Mouse (Mus musculus) limb, embryonic 12.5 days (tissue): ENCODE measurements around the gene Scamp1. TPM values are rescaled to one million over a fixed set of nuclear protein-coding genes. Genes with fewer than 3 reads are reported as not detected.

Source experiments
- ATAC-seq: fragments of 200-750 bp; cut with Nextera tagmentation; 2 replicates; pipeline ENCODE4 v1.8.0; 2017; ENCODE audit warnings: low read depth, moderate TSS enrichment; ENCODE audit not compliant: insufficient number of reproducible peaks, insufficient read depth, low FRiP score, low TSS enrichment
- H3K27ac ChIP-seq: fragments of 300-500 bp; sonication (generic); 2 replicates; pipeline ENCODE4 v1.5.1; 2016; ENCODE audit warnings: mild to moderate bottlenecking, moderate library complexity
- H3K27me3 ChIP-seq: fragments of 300-500 bp; sonication (generic); 2 replicates; pipeline ENCODE4 v1.6.1; 2016; ENCODE audit warnings: mild to moderate bottlenecking, moderate library complexity
- H3K36me3 ChIP-seq: fragments of 300-500 bp; sonication (generic); 2 replicates; pipeline ENCODE4 v1.6.1; 2016; ENCODE audit warnings: mild to moderate bottlenecking, moderate library complexity
- H3K4me1 ChIP-seq: fragments of 300-500 bp; sonication (generic); replicated peaks from 2 replicates; pipeline ENCODE4 v1.6.1; 2016
- H3K4me2 ChIP-seq: fragments of 300-500 bp; sonication (generic); 2 replicates; pipeline ENCODE4 v1.6.1; 2016; ENCODE audit warnings: mild to moderate bottlenecking, moderate library complexity
- H3K4me3 ChIP-seq: fragments of 300-500 bp; sonication (generic); replicated peaks from 2 replicates; pipeline ENCODE4 v1.5.1; 2016; ENCODE audit warnings: mild to moderate bottlenecking
- H3K9ac ChIP-seq: fragments of 300-500 bp; sonication (generic); replicated peaks from 2 replicates; pipeline ENCODE4 v1.6.1; 2016; ENCODE audit warnings: mild to moderate bottlenecking, moderate library complexity
- H3K9me3 ChIP-seq: fragments of 300-500 bp; sonication (generic); 2 replicates; pipeline ENCODE4 v1.6.1; 2016; ENCODE audit warnings: mild to moderate bottlenecking, moderate library complexity
- WGBS: fragments of 180-500 bp; shearing (Covaris S2); methylation state at CpG from one replicate; pipeline ENCODE4 v1.1.7; 2016; 5-methylcytosine and 5-hydroxymethylcytosine counted together
- polyA plus RNA-seq: library from polyadenylated mRNA; unstranded; fragments of >200 nt; fragmentation: Nextera tagmentation; extraction: Ambion mirVana; gene quantifications from 2 replicates; pipeline ENCODE4 v1.2.1, GENCODE M21; 2016

The Scamp1 gene
- polyA plus RNA-seq, 1 experiment from 2014 or later: 35.3 TPM

DNA sequence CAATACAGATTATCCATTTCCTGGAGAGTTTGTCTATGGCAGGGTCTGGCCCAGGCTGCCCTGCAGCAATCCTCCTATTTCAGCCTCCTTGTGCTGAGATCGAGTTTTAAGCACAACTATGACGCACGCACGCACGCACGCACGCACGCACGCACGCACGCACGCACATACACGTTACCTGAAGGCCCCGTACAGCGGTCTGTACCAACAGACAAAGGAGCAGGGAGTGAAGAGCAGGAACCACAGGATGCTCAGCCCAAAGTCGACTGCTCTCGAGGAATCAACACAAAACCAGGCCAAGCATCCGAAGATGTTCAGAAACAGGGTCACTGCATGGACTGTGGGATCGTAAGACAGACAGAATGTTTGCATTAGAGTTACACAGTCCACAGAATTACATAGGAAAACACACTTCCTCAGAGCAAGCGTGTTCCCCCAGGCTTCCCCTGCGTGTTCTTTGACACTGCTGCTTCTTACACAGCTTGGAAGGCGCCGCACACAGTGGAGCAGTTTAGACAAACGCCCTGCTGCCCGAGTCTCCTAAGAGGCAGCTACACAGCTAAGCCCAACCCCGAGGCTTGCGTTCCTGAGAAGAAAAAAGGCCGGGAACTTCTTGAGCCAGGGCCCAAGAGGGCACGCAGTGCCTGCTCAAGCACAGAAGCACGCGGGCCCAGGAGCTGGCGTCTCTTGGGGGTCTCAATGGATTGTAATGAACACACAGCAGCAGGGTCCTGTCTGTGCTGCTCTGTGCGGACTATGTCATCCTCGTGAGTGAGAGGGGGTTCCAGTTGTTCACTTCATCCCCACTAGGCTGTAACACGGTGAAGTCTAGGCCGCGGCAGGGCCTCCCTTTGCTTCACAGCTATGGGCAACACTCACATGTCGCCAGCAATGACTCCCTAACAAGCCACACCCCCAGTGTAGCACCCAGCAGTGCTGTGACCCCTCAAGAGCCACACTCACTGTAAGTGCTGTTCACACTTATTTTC, 60.6 kb downstream of the Scamp1 start:
- Histone ChIP-seq H3K9ac (no peak overlapping the region), H3K27me3 (no peaks in the 10 kb centered on the region), H3K9me3 (no peaks in the 10 kb centered on the region), H3K27ac (no peak overlapping the region), H3K4me3 (no peak overlapping the region), H3K4me2 (no peak overlapping the region), H3K36me3 (peaks cover 39% of the 10 kb centered on the region), H3K4me1 (no peaks in the 10 kb centered on the region)
- 95% methylated on average over 38 of the region's 38 CpGs for WGBS
- no peak for ATAC-seq

DNA sequence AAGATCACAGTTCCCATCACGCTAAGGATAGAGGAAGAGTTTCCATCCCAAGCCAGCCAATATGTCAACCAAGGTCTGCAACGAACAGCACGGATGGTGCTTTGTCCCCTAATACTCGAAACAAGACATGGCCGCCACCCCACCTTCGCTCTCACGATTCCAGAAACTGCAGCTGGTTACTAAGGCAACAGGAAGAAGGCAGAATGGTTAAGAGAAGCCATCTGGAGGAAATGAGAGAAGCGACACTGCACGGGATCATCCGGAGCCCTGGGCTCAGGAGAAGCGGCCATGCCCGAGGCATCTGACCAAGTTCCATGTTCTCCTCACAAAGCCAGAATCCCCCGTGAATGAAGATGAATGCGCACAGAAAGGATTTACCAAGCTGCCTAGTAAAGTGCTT, 62.0 kb downstream of the Scamp1 start:
- no peak overlapping the region for H3K9ac ChIP-seq
- ATAC-seq: no peak
- H3K27ac ChIP-seq: no peak overlapping the region
- peaks cover 31% of the 10 kb centered on the region for H3K36me3 ChIP-seq
- no peaks in the 10 kb centered on the region for H3K27me3 ChIP-seq
- no peaks in the 10 kb centered on the region for H3K9me3 ChIP-seq
- 67% methylated on average over 14 of the region's 14 CpGs for WGBS
- H3K4me2 ChIP-seq: no peak overlapping the region
- no peak overlapping the region for H3K4me3 ChIP-seq
- no peaks in the 10 kb centered on the region for H3K4me1 ChIP-seq

DNA sequence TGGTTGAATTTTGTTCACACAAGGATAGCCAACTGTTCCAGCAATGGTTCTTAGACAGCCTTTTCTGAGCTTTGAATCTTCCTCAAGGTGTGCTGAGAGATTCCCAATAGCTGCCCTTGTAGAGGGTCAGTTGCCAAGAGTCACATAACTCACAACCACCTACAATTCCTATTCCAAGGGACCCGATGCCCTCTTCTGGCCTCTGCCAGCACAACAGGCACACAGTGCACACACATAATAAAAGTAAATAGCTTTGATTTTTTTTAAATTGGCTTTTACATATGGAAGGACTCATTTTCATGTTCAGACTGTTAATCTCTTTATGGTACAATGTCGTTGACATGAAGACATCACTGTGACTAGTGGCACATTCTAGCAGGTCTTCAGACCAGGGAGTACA, 72.9 kb downstream of the Scamp1 start:
- WGBS: 78% methylated on average over 2 of the region's 2 CpGs
- peaks cover 33% of the 10 kb centered on the region for H3K36me3 ChIP-seq
- no peaks in the 10 kb centered on the region for H3K4me1 ChIP-seq
- H3K4me3 ChIP-seq: no peak overlapping the region
- no peak for ATAC-seq
- H3K27ac ChIP-seq: no peak overlapping the region
- H3K4me2 ChIP-seq: no peak overlapping the region
- no peaks in the 10 kb centered on the region for H3K27me3 ChIP-seq
- H3K9ac ChIP-seq: no peak overlapping the region
- 0 out of 2 replicates have a peak, but pooled peaks cover 6% of the 10 kb centered on the region for H3K9me3 ChIP-seq

DNA sequence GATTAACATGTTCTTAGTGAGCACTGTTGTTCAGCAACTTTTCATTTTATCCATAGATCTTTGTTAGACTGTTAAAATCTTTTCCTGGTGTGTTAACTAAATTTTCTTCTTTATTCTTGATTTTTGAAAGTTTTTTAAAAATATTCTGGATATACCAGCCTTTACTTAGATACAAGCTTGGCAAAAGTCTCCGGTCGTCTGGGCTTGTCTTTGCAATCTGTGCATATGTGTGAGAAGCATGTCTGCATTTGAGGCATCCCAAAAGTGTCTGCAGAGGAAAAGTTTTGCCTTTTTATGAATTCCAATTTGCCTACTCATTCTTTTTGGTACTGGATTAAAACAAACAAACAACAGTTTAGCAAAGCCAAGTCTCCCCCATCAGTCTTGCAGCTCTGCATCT, 73.5 kb downstream of the Scamp1 start:
- H3K4me3 ChIP-seq: no peak overlapping the region
- peaks cover 33% of the 10 kb centered on the region for H3K36me3 ChIP-seq
- no peaks in the 10 kb centered on the region for H3K4me1 ChIP-seq
- 0 out of 2 replicates have a peak, but pooled peaks cover 6% of the 10 kb centered on the region for H3K9me3 ChIP-seq
- no peak overlapping the region for H3K4me2 ChIP-seq
- H3K27me3 ChIP-seq: no peaks in the 10 kb centered on the region
- H3K9ac ChIP-seq: no peak overlapping the region
- no peak overlapping the region for H3K27ac ChIP-seq
- no peak for ATAC-seq
- 90% methylated on average over 2 of the region's 2 CpGs for WGBS

DNA sequence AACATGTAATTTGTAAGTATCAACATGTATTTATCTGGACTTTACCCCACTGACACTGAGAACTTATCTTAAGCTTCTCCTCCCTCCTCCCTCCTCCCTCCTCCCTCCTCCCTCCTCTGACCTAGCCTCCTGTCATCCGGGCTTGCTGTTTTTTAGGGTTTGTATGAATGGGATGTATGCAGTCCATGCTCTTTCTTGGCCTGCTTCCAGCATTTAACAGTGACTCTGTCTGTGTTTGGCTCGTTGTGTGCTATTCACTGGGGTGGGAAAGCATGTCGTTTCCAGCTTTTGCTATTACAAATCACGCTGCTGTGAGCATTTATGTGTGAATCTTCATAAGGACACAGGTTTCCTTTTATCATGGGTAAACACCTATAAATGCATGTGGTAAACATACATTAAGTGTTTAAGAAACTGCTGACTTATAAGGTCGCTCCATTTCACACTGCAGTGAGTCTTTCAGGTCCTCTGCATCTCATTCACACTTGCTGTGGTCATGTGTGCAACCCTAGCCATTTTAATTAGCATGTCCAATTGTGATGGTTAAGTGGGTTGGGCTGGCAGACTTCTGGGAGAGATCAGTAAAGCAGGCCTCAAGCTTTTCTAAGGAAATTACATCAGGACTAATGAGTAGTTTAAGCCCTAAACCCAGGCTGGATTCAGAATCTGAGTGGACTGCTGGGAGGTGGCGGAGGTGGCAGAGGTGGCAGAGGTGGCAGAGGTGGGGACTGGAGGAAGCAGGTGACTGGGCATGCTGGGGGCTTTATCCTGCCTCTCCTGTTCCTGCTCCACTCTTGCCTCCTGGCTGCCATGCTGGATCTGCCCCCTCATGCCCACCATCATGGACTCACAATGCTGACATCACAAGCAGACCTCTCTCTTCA, 74.2 kb downstream of the Scamp1 start:
- Histone ChIP-seq H3K27ac (peak overlapping the region; percentile 7; the same call in 1 of the 2 replicates), H3K4me2 (no peak overlapping the region), H3K4me3 (no peak overlapping the region), H3K9me3 (0 out of 2 replicates have a peak, but pooled peaks cover 6% of the 10 kb centered on the region), H3K36me3 (peaks cover 38% of the 10 kb centered on the region), H3K27me3 (no peaks in the 10 kb centered on the region), H3K4me1 (no peaks in the 10 kb centered on the region), H3K9ac (no peak overlapping the region)
- ATAC-seq: no peak
- 62% methylated on average over 6 of the region's 6 CpGs for WGBS

DNA sequence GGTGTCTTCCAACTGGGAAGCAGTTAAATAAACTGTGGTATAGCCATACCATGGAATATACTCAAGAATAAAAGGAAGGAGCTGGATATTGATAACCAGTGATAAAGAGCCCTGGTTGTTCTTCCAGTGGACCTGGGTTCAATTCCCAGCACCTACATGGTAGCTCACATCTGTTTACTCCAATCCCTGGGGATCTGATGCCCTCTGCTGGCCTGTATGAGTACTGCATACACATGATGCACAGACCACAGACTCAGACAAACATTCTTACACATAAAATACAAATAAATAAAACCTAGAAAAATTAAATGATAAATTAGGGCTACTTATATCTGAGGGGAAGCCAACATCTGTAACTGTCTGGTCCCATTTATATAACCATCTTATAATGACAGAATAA, 76.8 kb downstream of the Scamp1 start:
- Histone ChIP-seq H3K27ac (no peak overlapping the region), H3K4me3 (no peak overlapping the region), H3K27me3 (no peaks in the 10 kb centered on the region), H3K4me2 (no peak overlapping the region), H3K4me1 (no peaks in the 10 kb centered on the region), H3K9me3 (0 out of 2 replicates have a peak, but pooled peaks cover 6% of the 10 kb centered on the region), H3K9ac (no peak overlapping the region), H3K36me3 (peaks cover 43% of the 10 kb centered on the region)
- no peak for ATAC-seq

DNA sequence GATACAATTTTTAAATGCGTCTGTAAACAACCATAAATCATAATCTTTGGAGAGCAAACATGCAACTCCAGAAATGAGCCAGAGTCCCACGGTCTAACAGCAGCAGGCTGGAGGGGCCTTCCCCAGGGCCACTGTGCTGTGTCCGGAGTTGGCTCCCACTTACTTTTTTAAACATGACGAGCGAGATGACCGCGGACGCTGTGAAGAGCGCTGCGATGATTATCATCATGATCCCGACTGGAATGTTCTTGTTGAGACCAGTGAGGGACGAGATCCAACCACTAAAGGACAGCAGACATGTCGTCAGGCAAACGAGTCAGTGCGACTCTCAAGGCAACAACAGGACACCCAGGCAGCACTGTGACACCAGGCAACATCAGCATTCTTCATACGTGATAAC, 77.7 kb downstream of the Scamp1 start:
- Histone ChIP-seq H3K4me1 (no peaks in the 10 kb centered on the region), H3K4me2 (no peak overlapping the region), H3K9ac (no peak overlapping the region), H3K36me3 (peaks cover 46% of the 10 kb centered on the region), H3K27me3 (no peaks in the 10 kb centered on the region), H3K4me3 (no peak overlapping the region), H3K27ac (no peak overlapping the region), H3K9me3 (0 out of 2 replicates have a peak, but pooled peaks cover 6% of the 10 kb centered on the region)
- 94% methylated on average over 16 of the region's 16 CpGs for WGBS
- ATAC-seq: no peak

DNA sequence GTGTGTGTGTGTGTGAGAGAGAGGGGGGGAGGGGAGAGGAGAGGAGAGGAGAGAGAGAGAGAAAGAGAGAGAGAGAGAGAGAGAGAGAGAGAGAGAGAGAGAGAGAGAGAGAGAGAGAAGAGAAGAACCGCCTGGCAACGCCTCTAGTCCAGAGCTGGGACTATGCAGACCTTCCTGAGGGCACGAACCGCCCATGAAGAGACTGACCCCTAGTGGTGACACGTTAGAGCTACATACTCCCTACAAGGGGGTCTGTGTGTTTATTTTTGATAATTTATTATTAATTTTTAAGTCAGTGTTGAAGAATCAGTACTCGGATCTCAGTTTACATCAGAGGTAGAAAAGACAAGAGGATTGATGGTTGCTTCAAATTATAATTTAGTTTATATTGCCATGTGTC, 80.4 kb downstream of the Scamp1 start:
- Histone ChIP-seq H3K9ac (no peak overlapping the region), H3K4me2 (no peak overlapping the region), H3K4me1 (no peaks in the 10 kb centered on the region), H3K27ac (no peak overlapping the region), H3K9me3 (0 out of 2 replicates have a peak, but pooled peaks cover 6% of the 10 kb centered on the region), H3K27me3 (no peaks in the 10 kb centered on the region), H3K4me3 (no peak overlapping the region), H3K36me3 (peaks cover 46% of the 10 kb centered on the region)
- WGBS: 9% methylated on average over 6 of the region's 6 CpGs
- 0 out of 2 replicates have a peak, but pooled peaks have one; percentile 56 for ATAC-seq

DNA sequence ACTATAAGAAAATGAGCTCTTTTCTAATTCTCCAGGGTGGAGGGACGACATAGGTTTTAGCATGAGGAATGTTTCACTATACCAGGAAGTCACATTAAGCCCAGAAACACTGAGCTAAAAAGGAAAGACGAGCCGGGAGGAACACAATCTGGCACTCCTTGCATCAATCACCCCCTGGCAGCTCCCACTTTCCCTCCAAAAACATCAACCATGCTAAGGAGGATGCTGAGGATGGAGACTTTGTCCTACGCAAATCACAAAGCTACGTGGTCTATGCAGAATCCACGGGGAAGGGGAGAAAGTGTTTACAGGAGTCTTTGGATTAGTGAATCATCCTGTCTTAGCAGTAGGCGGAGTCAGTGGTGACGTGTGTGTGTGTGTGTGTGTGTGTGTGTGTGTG, 85.8 kb downstream of the Scamp1 start:
- Histone ChIP-seq H3K27ac (no peak overlapping the region), H3K9me3 (no peaks in the 10 kb centered on the region), H3K36me3 (peaks cover 22% of the 10 kb centered on the region), H3K4me2 (no peak overlapping the region), H3K9ac (no peak overlapping the region), H3K27me3 (no peaks in the 10 kb centered on the region), H3K4me1 (0 out of 2 replicates have a peak, but pooled peaks cover 3% of the 10 kb centered on the region), H3K4me3 (no peak overlapping the region)
- 68% methylated on average over 8 of the region's 8 CpGs for WGBS
- ATAC-seq: no peak

DNA sequence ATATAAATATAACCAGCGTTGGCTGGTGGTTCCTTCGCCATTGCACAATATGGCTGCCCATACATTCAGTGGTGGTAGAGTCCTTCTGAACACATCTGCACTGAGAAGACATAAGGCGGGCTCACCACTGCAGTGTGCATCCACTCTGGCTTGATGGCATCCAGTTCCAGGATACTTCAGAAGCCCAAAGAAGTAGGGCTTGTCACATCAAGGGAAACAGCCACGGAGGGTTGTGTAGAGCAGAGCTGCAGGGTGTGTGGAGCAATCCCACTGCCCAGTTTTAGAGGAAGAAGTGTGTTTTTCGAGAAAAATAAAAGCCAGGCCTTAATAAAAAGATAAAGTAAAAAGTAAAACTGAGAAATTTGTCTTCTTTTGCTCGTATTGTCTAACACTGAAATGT, 87.0 kb downstream of the Scamp1 start:
- 83% methylated on average over 6 of the region's 6 CpGs for WGBS
- no peak overlapping the region for H3K4me2 ChIP-seq
- H3K9ac ChIP-seq: no peak overlapping the region
- no peaks in the 10 kb centered on the region for H3K27me3 ChIP-seq
- no peaks in the 10 kb centered on the region for H3K9me3 ChIP-seq
- H3K4me1 ChIP-seq: 0 out of 2 replicates have a peak, but pooled peaks cover 3% of the 10 kb centered on the region
- H3K36me3 ChIP-seq: peaks cover 15% of the 10 kb centered on the region
- no peak for ATAC-seq
- H3K4me3 ChIP-seq: no peak overlapping the region
- no peak overlapping the region for H3K27ac ChIP-seq

DNA sequence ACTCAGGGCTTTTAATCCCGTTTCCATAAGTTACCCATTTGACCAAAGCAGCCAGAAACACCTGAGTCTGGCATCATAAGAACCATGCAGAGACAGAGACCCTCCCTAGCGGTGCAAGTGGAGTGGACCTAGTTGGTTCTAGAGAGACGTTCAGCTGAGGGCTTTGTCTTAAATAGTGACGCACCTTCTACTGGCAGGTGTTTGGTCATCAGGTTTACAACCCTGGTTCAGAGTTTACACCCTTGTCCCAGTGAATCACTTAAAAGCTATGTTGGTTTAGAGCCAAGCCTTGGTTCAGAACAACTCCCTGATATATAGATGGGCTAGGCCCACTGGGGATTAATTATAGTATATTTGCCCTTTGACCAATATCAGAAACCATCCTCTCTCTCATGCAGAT, 92.4 kb downstream of the Scamp1 start:
- Histone ChIP-seq H3K27me3 (no peaks in the 10 kb centered on the region), H3K4me3 (no peak overlapping the region), H3K9me3 (no peaks in the 10 kb centered on the region), H3K4me2 (no peak overlapping the region), H3K27ac (no peak overlapping the region), H3K36me3 (peaks cover 30% of the 10 kb centered on the region), H3K4me1 (peaks cover 17% of the 10 kb centered on the region), H3K9ac (no peak overlapping the region)
- WGBS: 88% methylated on average over 4 of the region's 4 CpGs
- ATAC-seq: no peak
